Mouse (Mus musculus) kidney, embryonic 15.5 days (tissue): ENCODE data around the gene Gpr82. TPM values are rescaled to one million over a fixed set of nuclear protein-coding genes. Genes with fewer than 3 reads are reported as not detected.

Source experiments
- ATAC-seq: fragments of 200-750 bp; cut with Nextera tagmentation; replicated peaks from 2 replicates; pipeline ENCODE4 v1.8.0; 2017; ENCODE audit warnings: moderate TSS enrichment; ENCODE audit not compliant: low FRiP score
- H3K27ac ChIP-seq: fragments of 300-500 bp; sonication (generic); 2 replicates; pipeline ENCODE4 v1.5.1; 2015; ENCODE audit warnings: mild to moderate bottlenecking, inconsistent platforms
- H3K27me3 ChIP-seq: fragments of 300-500 bp; sonication (generic); 2 replicates; pipeline ENCODE4 v1.6.1; 2015; ENCODE audit warnings: inconsistent platforms
- H3K36me3 ChIP-seq: fragments of 300-500 bp; sonication (generic); 2 replicates; pipeline ENCODE4 v1.6.1; 2015; ENCODE audit warnings: inconsistent platforms
- H3K4me1 ChIP-seq: fragments of 300-500 bp; sonication (generic); 2 replicates; pipeline ENCODE4 v1.6.1; 2015; ENCODE audit warnings: inconsistent platforms
- H3K4me2 ChIP-seq: fragments of 300-500 bp; sonication (generic); 2 replicates; pipeline ENCODE4 v1.6.1; 2015; ENCODE audit warnings: moderate library complexity, mild to moderate bottlenecking, inconsistent platforms
- H3K4me3 ChIP-seq: fragments of 300-500 bp; sonication (generic); replicated peaks from 2 replicates; pipeline ENCODE4 v1.5.1; 2015; ENCODE audit warnings: mild to moderate bottlenecking, inconsistent platforms
- H3K9ac ChIP-seq: fragments of 300-500 bp; sonication (generic); 2 replicates; pipeline ENCODE4 v1.6.1; 2015; ENCODE audit warnings: mild to moderate bottlenecking, inconsistent platforms
- H3K9me3 ChIP-seq: fragments of 300-500 bp; sonication (generic); replicated peaks from 2 replicates; pipeline ENCODE4 v1.6.1; 2016; ENCODE audit warnings: inconsistent platforms
- WGBS: fragments of 180-500 bp; shearing (Covaris S2); methylation state at CpG from one replicate; pipeline ENCODE4 v1.1.7; 2015; ENCODE audit warnings: mixed read lengths; 5-methylcytosine and 5-hydroxymethylcytosine counted together
- polyA plus RNA-seq: library from polyadenylated mRNA; unstranded; fragments of >200 nt; fragmentation: Nextera tagmentation; extraction: Ambion mirVana; gene quantifications from 2 replicates; pipeline ENCODE4 v1.2.1, GENCODE M21; 2015

Gene Gpr82
- 0.33 and 0.38 TPM in 2 replicates for polyA plus RNA-seq

DNA sequence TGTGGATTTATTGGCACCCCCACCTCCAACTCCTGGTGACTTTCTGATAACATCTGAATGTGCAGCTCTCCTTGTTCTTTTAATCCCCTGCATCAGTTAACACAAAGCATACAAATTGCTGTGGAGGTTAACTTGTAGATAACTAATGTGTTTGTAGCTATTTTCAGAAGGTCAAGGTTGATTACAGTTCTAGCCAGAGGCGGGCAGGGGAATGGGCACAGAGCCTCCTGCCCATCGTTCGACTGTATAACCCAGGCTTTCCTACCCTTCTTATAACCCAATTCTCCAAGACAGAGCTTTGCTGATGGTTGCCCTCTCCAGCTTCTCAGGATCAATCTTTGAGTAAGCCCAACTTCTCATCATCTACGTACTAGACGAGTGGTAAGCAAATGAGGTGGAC lies at the start of gene Gpr82:
Gene Gpr82, plus strand, starts transcription at position 301 of the 400 bp plus-strand sequence.
- ATAC-seq = no peak
- 87% methylated on average over 5 of the region's 5 CpGs for WGBS
- Histone ChIP-seq H3K9me3 (no peaks in the 10 kb centered on the region), H3K27ac (no peak within 1 kb of the TSS), H3K4me2 (no peak within 1 kb of the TSS), H3K36me3 (no peaks in the 10 kb centered on the region), H3K4me3 (no peak within 1 kb of the TSS), H3K9ac (no peak within 1 kb of the TSS), H3K4me1 (no peaks in the 10 kb centered on the region), H3K27me3 (peaks cover 14% of the 10 kb centered on the region; the same call in 1 of the 2 replicates)

DNA sequence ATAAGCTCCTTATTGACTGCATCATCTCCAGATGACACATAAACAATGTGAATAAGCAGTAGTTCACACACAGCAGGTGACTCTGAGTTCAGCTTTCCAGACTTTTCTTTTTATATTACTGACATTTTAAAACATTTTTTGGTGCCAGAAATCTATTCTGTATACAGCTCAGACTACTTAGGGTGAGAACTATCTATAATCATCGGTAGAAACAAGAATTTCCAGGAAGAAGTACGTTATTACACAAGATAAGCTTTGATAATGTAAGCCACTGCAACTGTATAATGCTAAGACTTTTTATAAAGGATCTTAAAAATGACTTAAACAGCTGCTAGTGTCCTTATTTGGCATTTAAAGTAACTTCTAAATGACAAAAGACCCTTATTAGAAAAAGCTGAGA lies 49.0 kb upstream of the Gpr82 start:
- H3K27ac ChIP-seq = no peak overlapping the region
- 71% methylated on average over 2 of the region's 2 CpGs for WGBS
- H3K9ac ChIP-seq = no peak overlapping the region
- no peaks in the 10 kb centered on the region for H3K9me3 ChIP-seq
- H3K27me3 ChIP-seq = 0 out of 2 replicates have a peak, but pooled peaks cover 4% of the 10 kb centered on the region
- no peaks in the 10 kb centered on the region for H3K4me1 ChIP-seq
- no peak for ATAC-seq
- H3K4me2 ChIP-seq = no peak overlapping the region
- no peak overlapping the region for H3K4me3 ChIP-seq
- peaks cover 7% of the 10 kb centered on the region; the same call in 1 of the 2 replicates for H3K36me3 ChIP-seq

DNA sequence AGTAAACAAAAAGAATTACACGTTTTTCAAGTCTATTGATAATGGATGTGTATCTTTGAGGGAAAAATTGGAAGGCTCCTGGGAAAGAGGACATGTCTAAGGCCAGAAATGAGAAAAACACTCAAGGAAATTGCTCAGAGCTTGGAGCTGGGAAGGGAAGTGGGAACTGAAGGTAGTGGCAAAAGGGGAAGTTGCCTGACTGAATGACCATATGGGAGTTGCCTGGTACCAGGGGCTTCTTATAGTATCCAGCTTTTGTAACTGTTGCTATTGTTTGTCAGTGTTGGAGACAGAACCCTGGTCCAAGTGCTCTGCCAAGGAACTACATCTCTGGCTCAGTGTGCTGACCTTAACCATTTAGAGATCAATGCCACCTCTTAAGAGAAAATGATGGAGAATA lies 44.4 kb upstream of the Gpr82 start:
- no peak overlapping the region for H3K4me3 ChIP-seq
- peaks cover 4% of the 10 kb centered on the region; the same call in 1 of the 2 replicates for H3K27me3 ChIP-seq
- no peak overlapping the region for H3K9ac ChIP-seq
- H3K27ac ChIP-seq = no peak overlapping the region
- peaks cover 3% of the 10 kb centered on the region; the same call in 1 of the 2 replicates for H3K36me3 ChIP-seq
- 67% methylated on average over 1 of the region's 1 CpGs for WGBS
- H3K4me1 ChIP-seq = no peaks in the 10 kb centered on the region
- no peak overlapping the region for H3K4me2 ChIP-seq
- no peak for ATAC-seq
- H3K9me3 ChIP-seq = no peaks in the 10 kb centered on the region

DNA sequence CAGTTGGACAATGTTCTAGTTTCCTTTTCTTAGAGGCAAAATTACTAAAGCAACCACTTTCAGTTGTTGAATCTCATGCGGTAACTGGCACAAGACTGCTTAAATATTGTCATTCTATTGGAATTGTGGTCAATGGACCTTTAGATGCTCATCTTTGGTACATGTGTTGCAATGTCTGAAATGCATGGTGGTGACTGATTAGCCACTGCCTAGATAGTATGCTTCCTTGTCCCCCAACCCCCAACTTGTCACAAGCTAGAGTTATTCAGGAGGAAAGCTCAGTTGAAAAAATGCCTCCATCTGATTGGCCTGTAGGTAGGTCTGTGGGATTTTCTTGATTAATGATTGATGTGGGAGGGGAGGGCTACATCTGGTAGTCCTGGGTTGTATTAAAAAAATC lies 43.9 kb upstream of the Gpr82 start:
- Histone ChIP-seq H3K36me3 (peaks cover 3% of the 10 kb centered on the region; the same call in 1 of the 2 replicates), H3K27ac (no peak overlapping the region), H3K4me3 (no peak overlapping the region), H3K4me2 (no peak overlapping the region), H3K9me3 (no peaks in the 10 kb centered on the region), H3K4me1 (no peaks in the 10 kb centered on the region), H3K9ac (no peak overlapping the region), H3K27me3 (peaks cover 4% of the 10 kb centered on the region; the same call in 1 of the 2 replicates)
- WGBS = 94% methylated on average over 1 of the region's 1 CpGs
- no peak for ATAC-seq

DNA sequence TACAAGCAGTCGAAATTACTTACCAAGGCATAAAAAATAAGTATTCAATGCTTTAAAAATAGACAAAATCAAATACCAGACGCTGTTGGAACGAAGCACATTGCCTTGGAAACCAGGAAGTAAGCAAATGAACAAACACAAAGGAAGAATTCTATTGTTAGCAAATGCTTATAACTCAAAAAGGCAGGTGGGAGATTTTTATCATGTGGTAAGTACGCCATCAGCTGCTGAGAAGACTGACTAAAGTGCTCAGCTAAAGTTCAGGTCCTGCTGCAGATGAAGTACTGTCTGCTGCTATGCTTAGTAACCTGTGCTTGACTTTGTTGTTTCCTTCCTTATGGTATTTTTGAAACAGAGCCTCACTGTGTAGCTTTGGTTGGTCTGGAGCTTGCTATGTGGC lies 42.7 kb upstream of the Gpr82 start:
- no peaks in the 10 kb centered on the region for H3K4me1 ChIP-seq
- 72% methylated on average over 4 of the region's 4 CpGs for WGBS
- H3K27me3 ChIP-seq = peaks cover 4% of the 10 kb centered on the region; the same call in 1 of the 2 replicates
- 0 out of 2 replicates have a peak, but pooled peaks cover under 1% of the 10 kb centered on the region for H3K36me3 ChIP-seq
- H3K4me2 ChIP-seq = no peak overlapping the region
- no peak for ATAC-seq
- no peak overlapping the region for H3K27ac ChIP-seq
- no peak overlapping the region for H3K9ac ChIP-seq
- no peaks in the 10 kb centered on the region for H3K9me3 ChIP-seq
- H3K4me3 ChIP-seq = no peak overlapping the region

DNA sequence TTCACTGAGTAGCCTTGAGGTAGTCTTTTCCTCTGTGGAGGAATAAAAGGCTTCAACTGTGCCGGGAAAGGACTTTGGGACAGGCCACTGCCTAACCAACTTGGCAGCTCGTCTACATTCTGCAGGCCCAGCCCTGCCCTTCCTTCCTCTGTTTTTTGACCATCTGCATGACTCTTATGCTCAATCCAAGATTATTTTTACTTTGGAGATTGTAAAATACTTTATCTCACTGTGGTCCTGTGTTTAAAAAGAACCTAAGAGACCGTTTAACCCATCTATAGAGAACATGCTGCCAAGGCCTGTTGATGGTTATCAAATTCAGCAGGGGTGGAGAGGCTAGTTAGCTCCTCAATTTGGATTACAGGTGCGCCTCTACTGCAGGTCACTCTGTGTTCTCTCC lies 39.7 kb upstream of the Gpr82 start:
- no peak overlapping the region for H3K4me3 ChIP-seq
- no peak overlapping the region for H3K9ac ChIP-seq
- H3K4me1 ChIP-seq = no peaks in the 10 kb centered on the region
- WGBS = 80% methylated on average over 4 of the region's 4 CpGs
- 0 out of 2 replicates have a peak, but pooled peaks cover 4% of the 10 kb centered on the region for H3K36me3 ChIP-seq
- H3K27me3 ChIP-seq = peaks cover 7% of the 10 kb centered on the region; the same call in 1 of the 2 replicates
- no peak overlapping the region for H3K27ac ChIP-seq
- H3K9me3 ChIP-seq = no peaks in the 10 kb centered on the region
- no peak for ATAC-seq
- H3K4me2 ChIP-seq = no peak overlapping the region

DNA sequence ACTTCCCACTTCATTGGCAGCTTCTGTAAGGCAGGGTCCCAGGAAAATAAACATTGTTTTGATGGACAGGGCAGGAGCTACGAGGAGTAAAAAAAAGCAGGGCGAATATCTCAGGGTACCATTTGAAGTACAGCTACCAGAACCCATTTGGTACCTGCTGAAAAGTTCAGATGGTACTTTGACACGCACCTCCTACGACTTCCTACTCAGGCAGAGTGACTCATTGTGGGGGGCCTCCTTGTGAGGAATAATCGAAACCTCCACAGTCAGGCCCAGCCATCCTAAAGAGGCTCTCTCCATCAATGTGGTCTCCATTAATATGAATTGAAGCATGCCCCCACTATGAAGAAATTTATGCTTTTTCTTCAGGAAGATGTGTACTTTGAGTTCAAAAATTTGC lies 38.5 kb upstream of the Gpr82 start:
- Histone ChIP-seq H3K4me3 (no peak overlapping the region), H3K4me2 (no peak overlapping the region), H3K9ac (no peak overlapping the region), H3K27me3 (peaks cover 7% of the 10 kb centered on the region; the same call in 1 of the 2 replicates), H3K36me3 (0 out of 2 replicates have a peak, but pooled peaks cover 4% of the 10 kb centered on the region), H3K27ac (no peak overlapping the region), H3K4me1 (no peaks in the 10 kb centered on the region), H3K9me3 (no peaks in the 10 kb centered on the region)
- ATAC-seq = no peak
- WGBS = 78% methylated on average over 5 of the region's 5 CpGs

- H3K9me3 ChIP-seq = no peaks in the 10 kb centered on the region
- 63% methylated on average over 5 of the region's 5 CpGs for WGBS
- H3K4me2 ChIP-seq = no peak within 1 kb of the TSS
- H3K27ac ChIP-seq = no peak within 1 kb of the TSS
- no peak within 1 kb of the TSS for H3K4me3 ChIP-seq
- no peak for ATAC-seq
- no peak within 1 kb of the TSS for H3K9ac ChIP-seq
- no peaks in the 10 kb centered on the region for H3K4me1 ChIP-seq
- H3K36me3 ChIP-seq = no peaks in the 10 kb centered on the region
- H3K27me3 ChIP-seq = peaks cover 3% of the 10 kb centered on the region; the same call in 1 of the 2 replicates
Observed at GRCm38 (mm10) chrX:13631599-13632283, 29.4 kb upstream of the Gpr82 start, which contains the start of gene Gpr34. TSS of gene Gpr34 (plus strand) at chrX:13632089.

- Histone ChIP-seq H3K27ac (no peak overlapping the region), H3K9me3 (no peaks in the 10 kb centered on the region), H3K4me3 (no peak overlapping the region), H3K4me1 (no peaks in the 10 kb centered on the region), H3K4me2 (no peak overlapping the region), H3K36me3 (no peaks in the 10 kb centered on the region), H3K27me3 (no peaks in the 10 kb centered on the region), H3K9ac (no peak overlapping the region)
- WGBS = 97% methylated on average over 1 of the region's 1 CpGs
- no peak for ATAC-seq
Observed at GRCm38 (mm10) chrX:13636398-13636797, 24.8 kb upstream of the Gpr82 start.

DNA sequence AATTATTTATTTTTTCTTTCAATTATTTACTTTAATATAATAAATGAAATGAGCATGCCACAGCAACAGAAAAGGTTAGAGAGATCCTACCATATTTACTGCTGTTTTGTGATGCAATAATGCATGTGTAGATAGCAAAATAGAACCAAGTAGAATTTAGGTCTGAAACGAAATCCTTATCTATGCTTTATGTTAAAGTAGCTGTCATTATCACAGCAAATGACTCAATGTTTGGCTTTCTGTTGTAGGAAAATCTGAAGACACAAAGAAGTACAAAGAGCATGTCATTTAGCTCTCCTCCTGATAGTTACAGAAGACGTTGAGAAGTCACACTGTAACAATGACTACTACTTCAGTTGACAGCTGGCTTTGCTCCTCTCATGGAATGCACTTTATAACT lies 22.3 kb upstream of the Gpr82 start:
- no peak overlapping the region for H3K4me2 ChIP-seq
- no peaks in the 10 kb centered on the region for H3K27me3 ChIP-seq
- ATAC-seq = no peak
- 58% methylated on average over 2 of the region's 2 CpGs for WGBS
- H3K9ac ChIP-seq = no peak overlapping the region
- no peaks in the 10 kb centered on the region for H3K36me3 ChIP-seq
- no peak overlapping the region for H3K27ac ChIP-seq
- H3K9me3 ChIP-seq = no peaks in the 10 kb centered on the region
- H3K4me3 ChIP-seq = no peak overlapping the region
- H3K4me1 ChIP-seq = no peaks in the 10 kb centered on the region

- 87% methylated on average over 2 of the region's 2 CpGs for WGBS
- no peaks in the 10 kb centered on the region for H3K4me1 ChIP-seq
- peaks cover 4% of the 10 kb centered on the region; the same call in 1 of the 2 replicates for H3K27me3 ChIP-seq
- H3K4me3 ChIP-seq = no peak overlapping the region
- H3K27ac ChIP-seq = no peak overlapping the region
- no peaks in the 10 kb centered on the region for H3K9me3 ChIP-seq
- no peaks in the 10 kb centered on the region for H3K36me3 ChIP-seq
- H3K9ac ChIP-seq = no peak overlapping the region
- ATAC-seq = no peak
- H3K4me2 ChIP-seq = no peak overlapping the region
Observed at GRCm38 (mm10) chrX:13651889-13652288, 9.3 kb upstream of the Gpr82 start.

DNA sequence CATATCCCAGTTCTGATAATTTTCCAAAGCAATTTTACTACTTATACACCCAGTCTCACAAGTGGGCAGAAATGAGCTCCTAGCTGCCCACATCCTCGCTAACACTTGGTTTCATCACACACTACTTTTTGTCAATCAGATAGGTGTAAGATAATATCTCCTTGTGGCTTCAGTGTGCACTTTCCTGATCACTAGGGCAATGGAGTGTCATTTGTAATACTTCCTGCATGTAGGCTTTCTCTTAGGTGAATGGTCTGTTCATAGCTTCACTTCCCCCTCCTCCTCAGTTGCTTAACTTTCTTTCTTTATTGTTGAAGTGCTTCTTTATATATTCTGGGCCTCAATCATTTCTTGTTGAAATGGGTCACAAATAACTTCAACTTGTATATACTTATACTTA lies 8.9 kb upstream of the Gpr82 start:
- H3K4me1 ChIP-seq = no peaks in the 10 kb centered on the region
- no peak for ATAC-seq

More for the DNA sequence above, 8.9 kb upstream of the Gpr82 start:
- 94% methylated on average over 1 of the region's 1 CpGs for WGBS
- Histone ChIP-seq H3K36me3 (no peaks in the 10 kb centered on the region), H3K9me3 (no peaks in the 10 kb centered on the region), H3K4me3 (no peak overlapping the region), H3K27me3 (peaks cover 4% of the 10 kb centered on the region; the same call in 1 of the 2 replicates), H3K9ac (no peak overlapping the region), H3K4me2 (no peak overlapping the region), H3K27ac (no peak overlapping the region)
